In the genomic region with DNA sequence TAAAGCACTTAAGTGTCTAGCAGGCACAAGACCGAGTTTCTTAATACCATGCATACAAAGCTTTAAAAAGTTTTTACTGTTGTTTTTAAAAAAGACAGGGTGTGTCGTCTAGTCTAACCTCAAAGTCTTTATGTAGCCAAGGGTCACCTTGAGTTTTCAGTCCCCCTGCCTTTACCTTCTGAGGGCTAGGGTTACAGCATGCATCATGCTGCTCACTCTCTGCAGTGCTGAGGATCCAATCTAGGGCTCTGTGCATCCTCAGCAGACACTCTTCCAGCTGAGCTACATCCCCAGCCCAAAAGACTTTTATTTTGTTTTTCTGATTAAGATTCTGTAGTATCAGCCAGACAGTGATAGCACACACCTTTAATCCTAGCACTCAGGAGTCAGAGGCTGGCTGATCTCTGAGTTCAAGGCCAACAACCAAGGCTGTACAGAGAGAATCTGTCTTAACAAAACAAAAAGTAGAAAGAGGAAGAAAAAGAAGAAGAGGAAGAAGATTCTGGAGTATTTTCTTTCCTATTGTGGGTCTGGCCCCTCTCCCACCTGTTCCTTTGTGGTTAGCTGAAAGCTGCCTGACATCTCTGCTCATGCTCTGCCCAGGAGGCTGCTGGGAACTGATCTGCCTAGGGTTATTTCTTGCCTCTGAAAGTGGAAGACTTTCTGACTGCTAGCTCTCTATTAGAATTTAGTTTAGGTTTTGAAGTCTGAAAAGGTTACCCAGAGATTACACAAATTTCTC, we compare ENCODE assay signal across 11 mouse cellular contexts. TPM values are rescaled to one million over a fixed set of nuclear protein-coding genes. Genes with fewer than 3 reads are reported as not detected.
DNase-seq lines count a peak whose midpoint lies in the region; ATAC-seq and TF ChIP-seq lines count a peak whose summit lies in the region.
"Had no signal": no experiment of that assay in that cellular context is flagged by ENCODE, and none has a peak within 500 bp of the region (broad histone marks: within the 10 kb centered on the region; RNA-seq: fewer than 3 reads in every experiment).

No protein-coding gene starts in this region.

- no peak for TF ChIP-seq EP300 in heart, adult 2 months (IDR thresholded peaks at IDR 0.05; ENCODE audit: insufficient read depth, low read depth, low read length)

- no peak for ATAC-seq in liver, embryonic 11.5 days (replicated peaks; ENCODE audit: low FRiP score)
- ATAC-seq in hematopoietic stem cell, adult 5-6 weeks (replicated peaks in 1 of 2; ENCODE audit: insufficient read depth in 1 of 2, low FRiP score in 2 of 2, low TSS enrichment in 1 of 2, low read depth in 1 of 2, poor library complexity in 2 of 2, severe bottlenecking in 2 of 2), result peak; percentile 68 to 78; a peak in 3 of 4 replicates
- ATAC-seq in forebrain, postnatal 0 days, result no peak
- ATAC-seq: hindbrain, embryonic 16.5 days; midbrain, embryonic 13.5 days had no signal

- H3K4me1 ChIP-seq in heart, adult 2 months (ENCODE audit: control insufficient read depth, insufficient read depth, low read length), result peaks cover 22% of the 10 kb centered on the region
- peaks cover 10% of the 10 kb centered on the region for H3K4me1 ChIP-seq in liver, embryonic 11.5 days (replicated peaks; ENCODE audit: control insufficient read depth, insufficient read depth, low read length)
- no peaks in the 10 kb centered on the region for H3K4me1 ChIP-seq in forebrain, postnatal 0 days (ENCODE audit: insufficient read depth)
- H3K4me1 ChIP-seq: midbrain, embryonic 13.5 days had no signal

- H3K4me2 ChIP-seq in liver, embryonic 11.5 days, result no peak overlapping the region
- H3K4me2 ChIP-seq in forebrain, postnatal 0 days (ENCODE audit: low read depth), result no peak overlapping the region
- H3K4me2 ChIP-seq: midbrain, embryonic 13.5 days had no signal

- TF ChIP-seq CTCF in heart, adult 2 months (IDR thresholded peaks at IDR 0.05), result no peak
- no peak for TF ChIP-seq CTCF in forebrain, postnatal 0 days (IDR thresholded peaks at IDR 0.05; ENCODE audit: low read depth)

- intact Hi-C loops in heart, adult 2 months (cut with DNase I), result no loop called here
- intact Hi-C loops in heart, postnatal 10 days (cut with DNase I), result no loop called here

- peak overlapping the region; percentile 93 for H3K27ac ChIP-seq in heart, adult 2 months
- H3K27ac ChIP-seq in liver, embryonic 11.5 days (ENCODE audit: low read depth, low read length), result peak overlapping the region; percentile 36; the same call in 1 of the 2 replicates
- no peak overlapping the region for H3K27ac ChIP-seq in forebrain, postnatal 0 days (ENCODE audit: low read depth, low read length)
- H3K27ac ChIP-seq: midbrain, embryonic 13.5 days had no signal

- H3K36me3 ChIP-seq in heart, adult 2 months (ENCODE audit: control insufficient read depth, insufficient read depth, low read length), result peaks cover 31% of the 10 kb centered on the region
- H3K36me3 ChIP-seq in liver, embryonic 11.5 days (ENCODE audit: control insufficient read depth, insufficient read depth, low read length), result peaks cover 37% of the 10 kb centered on the region
- H3K36me3 ChIP-seq in forebrain, postnatal 0 days (ENCODE audit: insufficient read depth), result peaks cover 86% of the 10 kb centered on the region

- no peak overlapping the region for H3K9ac ChIP-seq in heart, adult 2 months (ENCODE audit: low read depth, low read length)
- H3K9ac ChIP-seq in liver, embryonic 11.5 days (ENCODE audit: low read depth, low read length), result no peak overlapping the region
- H3K9ac ChIP-seq in forebrain, postnatal 0 days, result no peak overlapping the region
- H3K9ac ChIP-seq: midbrain, embryonic 13.5 days had no signal

- peak in 1 of 2 experiments; percentile 33 for DNase-seq in heart, adult 2 months
- DNase-seq in heart, postnatal 10 days, result no peak
- no peak for DNase-seq in liver, embryonic 11.5 days (ENCODE audit: low spot score)
- no peak for DNase-seq in liver
- peak; percentile 55 for DNase-seq in thymus, postnatal 25 days
- DNase-seq in ovary, postnatal 14 days (ENCODE audit: low spot score), result no peak
- no peak for DNase-seq in forebrain, postnatal 0 days
- DNase-seq: right cerebral cortex, postnatal 14 days had no signal

- H3K9me3 ChIP-seq in liver, embryonic 11.5 days (ENCODE audit: control insufficient read depth, low read length), result no peaks in the 10 kb centered on the region
- no peaks in the 10 kb centered on the region for H3K9me3 ChIP-seq in forebrain, postnatal 0 days (ENCODE audit: low read length)
- H3K9me3 ChIP-seq: midbrain, embryonic 13.5 days had no signal

- no peak for TF ChIP-seq POLR2A in heart, adult 2 months (IDR thresholded peaks at IDR 0.05; ENCODE audit: insufficient read depth, low read depth, low read length)

- no peaks in the 10 kb centered on the region for H3K27me3 ChIP-seq in heart, adult 2 months (ENCODE audit: control insufficient read depth, insufficient read depth, low read length)
- H3K27me3 ChIP-seq in liver, embryonic 11.5 days (replicated peaks; ENCODE audit: control insufficient read depth, insufficient read depth, low read length), result no peaks in the 10 kb centered on the region
- H3K27me3 ChIP-seq in forebrain, postnatal 0 days (ENCODE audit: insufficient read depth, low read length), result no peaks in the 10 kb centered on the region
- H3K27me3 ChIP-seq: midbrain, embryonic 13.5 days had no signal

- H3K4me3 ChIP-seq in heart, adult 2 months, result no peak overlapping the region
- H3K4me3 ChIP-seq in liver, embryonic 11.5 days (ENCODE audit: low read depth, low read length), result no peak overlapping the region
- H3K4me3 ChIP-seq in forebrain, postnatal 0 days (ENCODE audit: low read depth, low read length), result no peak overlapping the region
- H3K4me3 ChIP-seq: midbrain, embryonic 13.5 days had no signal

- no peaks in the 10 kb centered on the region for H3K79me2 ChIP-seq in heart, adult 2 months (replicated peaks; ENCODE audit: control insufficient read depth, insufficient read depth, low read length)

- 64% methylated on average over 2 of the region's 2 CpGs for WGBS in heart, adult 2 months
- 78% methylated on average over 2 of the region's 2 CpGs for WGBS in liver, embryonic 11.5 days
- WGBS in forebrain, postnatal 0 days, result 87% methylated on average over 2 of the region's 2 CpGs

RNA-seq across cellular contexts. Expression of gene Inpp5k, which starts 8.0 kb away (rescaled TPM):
- total RNA-seq in heart, adult 2 months (2021), result 10 to 100 TPM; 24.5 to 30.2 TPM
- polyA plus RNA-seq in heart, adult 2 months (2012; rRNA removed), result 42.8 and 59.8 TPM in 2 replicates
- 10 to 100 TPM; 35.4 to 37.3 TPM for total RNA-seq in heart, postnatal 10 days (2021)
- polyA plus RNA-seq in liver, embryonic 11.5 days (2014; fragmentation: Nextera tagmentation; extraction: Ambion mirVana), result 21.9 and 22.2 TPM in 2 replicates
- 54.1 and 59.6 TPM in 2 replicates for total RNA-seq in hematopoietic stem cell, adult 5-6 weeks (2017)
- 52.4 and 57.4 TPM in 2 replicates for total RNA-seq in forebrain, postnatal 0 days (2014; rRNA removed)
- polyA plus RNA-seq in forebrain, postnatal 0 days (2015; fragmentation: Nextera tagmentation; extraction: Ambion mirVana), result 50.2 and 50.7 TPM in 2 replicates

RNA-seq across cellular contexts. Expression of gene Myo1c, which starts 27.5 kb away (rescaled TPM):
- 100 to 1,000 TPM in 1 of 2 experiments, 10 to 100 TPM in 1; 96.9 to 105 TPM for total RNA-seq in heart, adult 2 months (2021)
- 68.7 and 94.7 TPM in 2 replicates for polyA plus RNA-seq in heart, adult 2 months (2012; rRNA removed)
- 100 to 1,000 TPM; 151 to 153 TPM for total RNA-seq in heart, postnatal 10 days (2021)
- polyA plus RNA-seq in liver, embryonic 11.5 days (2014; fragmentation: Nextera tagmentation; extraction: Ambion mirVana), result 37.4 and 41.9 TPM in 2 replicates
- 28.3 and 35.9 TPM in 2 replicates for total RNA-seq in hematopoietic stem cell, adult 5-6 weeks (2017)
- 17.5 and 21.0 TPM in 2 replicates for total RNA-seq in forebrain, postnatal 0 days (2014; rRNA removed)
- 6.5 and 8.2 TPM in 2 replicates for polyA plus RNA-seq in forebrain, postnatal 0 days (2015; fragmentation: Nextera tagmentation; extraction: Ambion mirVana)

RNA-seq across cellular contexts. Expression of gene Pitpna, which starts 34.9 kb away (rescaled TPM):
- total RNA-seq in heart, adult 2 months (2021), result 10 to 100 TPM; 96.6 to 99.1 TPM
- polyA plus RNA-seq in heart, adult 2 months (2012; rRNA removed), result 57.2 and 95.9 TPM in 2 replicates
- total RNA-seq in heart, postnatal 10 days (2021), result 100 to 1,000 TPM; 146 to 150 TPM
- polyA plus RNA-seq in liver, embryonic 11.5 days (2014; fragmentation: Nextera tagmentation; extraction: Ambion mirVana), result 63.2 and 65.1 TPM in 2 replicates
- total RNA-seq in hematopoietic stem cell, adult 5-6 weeks (2017), result 55.5 and 98.3 TPM in 2 replicates
- total RNA-seq in forebrain, postnatal 0 days (2014; rRNA removed), result 83.0 and 95.7 TPM in 2 replicates
- 85.8 and 101 TPM in 2 replicates for polyA plus RNA-seq in forebrain, postnatal 0 days (2015; fragmentation: Nextera tagmentation; extraction: Ambion mirVana)

RNA-seq across cellular contexts. Expression of gene Crk, which starts 56.3 kb away (rescaled TPM):
- 10 to 100 TPM; 82.9 to 90.3 TPM for total RNA-seq in heart, adult 2 months (2021)
- polyA plus RNA-seq in heart, adult 2 months (2012; rRNA removed), result 27.6 and 64.4 TPM in 2 replicates
- 100 to 1,000 TPM; 108 to 112 TPM for total RNA-seq in heart, postnatal 10 days (2021)
- polyA plus RNA-seq in liver, embryonic 11.5 days (2014; fragmentation: Nextera tagmentation; extraction: Ambion mirVana), result 70.4 and 71.1 TPM in 2 replicates
- total RNA-seq in hematopoietic stem cell, adult 5-6 weeks (2017), result 50.9 and 61.0 TPM in 2 replicates
- total RNA-seq in forebrain, postnatal 0 days (2014; rRNA removed), result 88.7 and 89.8 TPM in 2 replicates
- polyA plus RNA-seq in forebrain, postnatal 0 days (2015; fragmentation: Nextera tagmentation; extraction: Ambion mirVana), result 90.9 and 93.4 TPM in 2 replicates

Comparison
In these comparisons a context has a peak if more than half of its experiments do, and no peak if none do; other contexts are left out.
1. ATAC-seq: peak in hematopoietic stem cell, adult 5-6 weeks (2 of 2); none in liver, embryonic 11.5 days (single experiment) and forebrain, postnatal 0 days (single experiment).